Mouse (Mus musculus) left cerebral cortex, adult 2 months (tissue): ENCODE results near the gene BC005537. TPM values are rescaled to one million over a fixed set of nuclear protein-coding genes. Genes with fewer than 3 reads are reported as not detected.

Source experiments
- DNase-seq, 2 experiments: peaks; one replicate each; pipeline ENCODE4 v3.0.0; 2021 to 2022; ENCODE audit warnings: low spot score in 2 of 2, mixed read lengths in 1 of 2; ENCODE audit errors: extremely low spot score in 1 of 2
- H3K27ac ChIP-seq: fragments of 200-600 bp; 2 replicates; pipeline ENCODE4 v1.8.1; 2022
- H3K4me3 ChIP-seq: fragments of 200-600 bp; 2 replicates; pipeline ENCODE4 v1.8.1; 2022
- CTCF ChIP-seq: fragments of 200-600 bp; IDR thresholded peaks from 2 replicates; pipeline ENCODE4 v1.8.1; 2022; ENCODE audit warnings: antibody characterized with exemption, mild to moderate bottlenecking, moderate library complexity
- intact Hi-C: fragments of 180-260 bp; cut with DNase I; formaldehyde crosslinking; loops from one replicate; pipeline ENCODE4 v1.15.1; 2025
- total RNA-seq, 2 experiments: library from RNA; stranded (reverse); gene quantifications; 2 replicates each; pipeline ENCODE4 v1.2.3; 2021

BC005537 gene
- total RNA-seq, 2 experiments from 2014 or later: 151 to 161 TPM

GRCm38 (mm10) chr13:24778026-24778425 lies 23.4 kb upstream of the BC005537 start:
- no peak for TF ChIP-seq CTCF
- DNase-seq: peak in 1 of 2 experiments; percentile 1
- Histone ChIP-seq H3K27ac (no peak overlapping the region), H3K4me3 (no peak overlapping the region)
- intact Hi-C loops: loop anchor here (5.0 kb wide), 1 partner anchor 296 kb away; no protein-coding TSS in a partner anchor

GRCm38 (mm10) chr13:24778706-24779380 lies 22.6 kb upstream of the BC005537 start:
- H3K4me3 ChIP-seq: no peak overlapping the region
- intact Hi-C loops: loop anchor here (5.0 kb wide), 1 partner anchor 297 kb away; no protein-coding TSS in a partner anchor
- DNase-seq: peak in 1 of 2 experiments; percentile 2
- H3K27ac ChIP-seq: no peak overlapping the region
- no peak for TF ChIP-seq CTCF

GRCm38 (mm10) chr13:24781916-24782315 lies 19.5 kb upstream of the BC005537 start:
- TF ChIP-seq CTCF: no peak
- peak in 1 of 2 experiments; percentile 6 for DNase-seq
- Histone ChIP-seq H3K4me3 (no peak overlapping the region), H3K27ac (no peak overlapping the region)
- intact Hi-C loops: no loop called here

GRCm38 (mm10) chr13:24786014-24786490 lies 15.4 kb upstream of the BC005537 start:
- no peak for TF ChIP-seq CTCF
- H3K27ac ChIP-seq: no peak overlapping the region; the same call in 1 of the 2 replicates
- intact Hi-C loops: no loop called here

GRCm38 (mm10) chr13:24787477-24787876 lies 14.0 kb upstream of the BC005537 start:
- H3K27ac ChIP-seq: no peak overlapping the region
- TF ChIP-seq CTCF: no peak
- H3K4me3 ChIP-seq: no peak overlapping the region
- intact Hi-C loops: no loop called here
- DNase-seq: peak in 1 of 2 experiments; percentile 2

More at GRCm38 (mm10) chr13:24786014-24786490, 15.4 kb upstream of the BC005537 start:
- peak; percentile 20 to 29 for DNase-seq
- H3K4me3 ChIP-seq: no peak overlapping the region

- DNase-seq: no peak
- intact Hi-C loops: no loop called here
- Histone ChIP-seq H3K27ac (no peak overlapping the region), H3K4me3 (no peak overlapping the region)
- TF ChIP-seq CTCF: no peak
These were observed 10.1 kb upstream of the BC005537 start for GRCm38 (mm10) chr13:24791349-24791748.

GRCm38 (mm10) chr13:24792411-24793045 lies 8.9 kb upstream of the BC005537 start:
- Histone ChIP-seq H3K4me3 (no peak overlapping the region), H3K27ac (no peak overlapping the region)
- intact Hi-C loops: no loop called here
- DNase-seq: no peak
- no peak for TF ChIP-seq CTCF

GRCm38 (mm10) chr13:24798686-24799085 lies 2.8 kb upstream of the BC005537 start:
- TF ChIP-seq CTCF: no peak
- intact Hi-C loops: no loop called here
- DNase-seq: no peak
- H3K4me3 ChIP-seq: no peak overlapping the region
- no peak overlapping the region for H3K27ac ChIP-seq

- Histone ChIP-seq H3K27ac (peak overlapping the region; percentile 99), H3K4me3 (peak overlapping the region; percentile 99; the same call in 1 of the 2 replicates)
- intact Hi-C loops: no loop called here
- no peak for DNase-seq
- no peak for TF ChIP-seq CTCF
These were observed 2.1 kb upstream of the BC005537 start for GRCm38 (mm10) chr13:24799378-24799777.

- intact Hi-C loops: loop anchor here (1.0 kb wide), 1 partner anchor 31 kb away; the partner anchor contains the start of genes Acot13 and Tdp2
- DNase-seq: peak; percentile 29 to 44
- Histone ChIP-seq H3K27ac (peak overlapping the region; percentile 99), H3K4me3 (peak overlapping the region; percentile 99)
- TF ChIP-seq CTCF: no peak
These were observed 1.4 kb upstream of the BC005537 start for GRCm38 (mm10) chr13:24799925-24800673.

- peak overlapping the region; percentile 99 for H3K4me3 ChIP-seq
- TF ChIP-seq CTCF: no peak
- intact Hi-C loops: loop anchor here (1.0 kb wide), 1 partner anchor 31 kb away; the partner anchor contains the start of genes Acot13 and Tdp2
- H3K27ac ChIP-seq: peak overlapping the region; percentile 99
- peak; percentile 95 to 96 for DNase-seq
These were observed 666 bp upstream of the BC005537 start for GRCm38 (mm10) chr13:24800674-24801307.
